Mouse (Mus musculus) hindbrain, postnatal 0 days (tissue): Measurements from ENCODE around the gene Krt32. TPM values are rescaled to one million over a fixed set of nuclear protein-coding genes. Genes with fewer than 3 reads are reported as not detected.

Experiments
- ATAC-seq: fragments of 200-750 bp; cut with Nextera tagmentation; 2 replicates; pipeline ENCODE4 v1.8.0; 2017; ENCODE audit warnings: mild to moderate bottlenecking, moderate TSS enrichment, moderate library complexity
- DNase-seq: peaks from one replicate; pipeline ENCODE4 v3.0.0-alpha.2; 2015; ENCODE audit warnings: low spot score
- H3K27ac ChIP-seq: fragments of 300-500 bp; sonication (generic); 2 replicates; pipeline ENCODE4 v1.5.1; 2014; ENCODE audit warnings: mild to moderate bottlenecking
- H3K27me3 ChIP-seq: fragments of 300-500 bp; sonication (generic); 2 replicates; pipeline ENCODE4 v1.6.1; 2014; ENCODE audit warnings: low read length, mixed read lengths; ENCODE audit not compliant: insufficient read depth
- H3K36me3 ChIP-seq: fragments of 300-500 bp; sonication (generic); 2 replicates; pipeline ENCODE4 v1.6.1; 2014; ENCODE audit warnings: low read length, mixed read lengths; ENCODE audit not compliant: insufficient read depth
- H3K4me1 ChIP-seq: fragments of 300-500 bp; sonication (generic); 2 replicates; pipeline ENCODE4 v1.6.1; 2014; ENCODE audit warnings: antibody characterized with exemption, low read length, mixed read lengths; ENCODE audit not compliant: insufficient read depth
- H3K4me2 ChIP-seq: fragments of 300-500 bp; sonication (generic); 2 replicates; pipeline ENCODE4 v1.6.1; 2014; ENCODE audit warnings: low read depth, mild to moderate bottlenecking, low read length, moderate library complexity, mixed read lengths
- H3K4me3 ChIP-seq: fragments of 300-500 bp; sonication (generic); 2 replicates; pipeline ENCODE4 v1.5.1; 2014; ENCODE audit warnings: low read length
- H3K9ac ChIP-seq: fragments of 300-500 bp; sonication (generic); replicated peaks from 2 replicates; pipeline ENCODE4 v1.6.1; 2014; ENCODE audit warnings: mild to moderate bottlenecking, low read length, moderate library complexity, mixed read lengths
- H3K9me3 ChIP-seq: fragments of 300-500 bp; sonication (generic); 2 replicates; pipeline ENCODE4 v1.6.1; 2016; ENCODE audit warnings: low read length, mixed read lengths
- CTCF ChIP-seq: IDR thresholded peaks from 2 replicates; pipeline ENCODE4 v1.5.1; 2016; ENCODE audit warnings: antibody characterized with exemption, control low read depth, low read depth
- WGBS: fragments of 180-500 bp; shearing (Covaris S2); extraction: QIAGEN DNeasy Blood & Tissue Kit; methylation state at CpG from one replicate; pipeline ENCODE4 v1.1.7; 2014; 5-methylcytosine and 5-hydroxymethylcytosine counted together
- polyA plus RNA-seq: library from polyadenylated mRNA; unstranded; fragments of >200 nt; fragmentation: Nextera tagmentation; extraction: Ambion mirVana; gene quantifications from 2 replicates; pipeline ENCODE4 v1.2.1, GENCODE M21; 2015
- total RNA-seq: library from RNA; depleted of rRNA; stranded (reverse); fragments of >200 nt; gene quantifications from 2 replicates; pipeline ENCODE4 v1.2.3, GENCODE M21; 2014; rRNA removed

The Krt32 gene
- total and polyA plus RNA-seq, 2 experiments from 2014 or later, result not detected

- no peak within 1 kb of the TSS for H3K4me3 ChIP-seq
- no peak within 1 kb of the TSS for H3K4me2 ChIP-seq
- WGBS, result 86% methylated on average over 3 of the region's 3 CpGs
- no peak within 1 kb of the TSS for H3K27ac ChIP-seq
- H3K4me1 ChIP-seq, result no peaks in the 10 kb centered on the region
- ATAC-seq (no peak), DNase-seq (no peak)
- no peak within 1 kb of the TSS for H3K9ac ChIP-seq
- H3K36me3 ChIP-seq, result no peaks in the 10 kb centered on the region
- H3K9me3 ChIP-seq, result no peaks in the 10 kb centered on the region
- TF ChIP-seq CTCF, result no peak
- H3K27me3 ChIP-seq, result no peaks in the 10 kb centered on the region
These were observed 37.6 kb downstream of the Krt32 start, which contains the start of gene Krt31 for GRCm38 (mm10) chr11:100050451-100050850. Gene Krt31 (minus strand): TSS chr11:100050551.

- Histone ChIP-seq H3K4me1 (no peaks in the 10 kb centered on the region), H3K36me3 (no peaks in the 10 kb centered on the region), H3K27me3 (no peaks in the 10 kb centered on the region), H3K4me3 (no peak overlapping the region), H3K4me2 (no peak overlapping the region), H3K9me3 (no peaks in the 10 kb centered on the region), H3K27ac (no peak overlapping the region), H3K9ac (no peak overlapping the region)
- TF ChIP-seq CTCF, result no peak
- ATAC-seq, result no peak
- WGBS, result 97% methylated on average over 2 of the region's 2 CpGs
- DNase-seq, result no peak
These were observed 40.8 kb downstream of the Krt32 start for GRCm38 (mm10) chr11:100047193-100047592.

- Histone ChIP-seq H3K27me3 (no peaks in the 10 kb centered on the region), H3K4me3 (no peak overlapping the region), H3K9me3 (no peaks in the 10 kb centered on the region), H3K4me1 (no peaks in the 10 kb centered on the region), H3K27ac (no peak overlapping the region), H3K4me2 (no peak overlapping the region), H3K36me3 (no peaks in the 10 kb centered on the region), H3K9ac (no peak overlapping the region)
- DNase-seq (no peak), ATAC-seq (no peak)
- no peak for TF ChIP-seq CTCF
- 80% methylated on average over 6 of the region's 6 CpGs for WGBS
These were observed 41.6 kb downstream of the Krt32 start for GRCm38 (mm10) chr11:100046303-100046866.

GRCm38 (mm10) chr11:100041454-100041853 is 46.6 kb downstream of the Krt32 start, which contains the start of gene Krt34:
Gene Krt34 (minus strand): TSS chr11:100041554.
- 87% methylated on average over 6 of the region's 6 CpGs for WGBS
- Histone ChIP-seq H3K27me3 (no peaks in the 10 kb centered on the region), H3K9me3 (no peaks in the 10 kb centered on the region), H3K4me2 (no peak within 1 kb of the TSS), H3K4me1 (no peaks in the 10 kb centered on the region), H3K9ac (no peak within 1 kb of the TSS), H3K36me3 (no peaks in the 10 kb centered on the region), H3K27ac (no peak within 1 kb of the TSS), H3K4me3 (no peak within 1 kb of the TSS)
- TF ChIP-seq CTCF, result no peak
- no peak for DNase-seq
- no peak for ATAC-seq

Other genes starting within 250 kb of the Krt32 start
- not detected in 2 replicates for gene Krtap4-16, start 236.6 kb downstream of the Krt32 start, total RNA-seq
- gene Krtap4-16, start 236.6 kb downstream of the Krt32 start, polyA plus RNA-seq, result not detected in 2 replicates
- gene Gm11568, start 230.3 kb downstream of the Krt32 start, total RNA-seq, result not detected in 2 replicates
- gene Gm11568, start 230.3 kb downstream of the Krt32 start, polyA plus RNA-seq, result not detected in 2 replicates
- not detected in 2 replicates for gene Gm11559, start 223.8 kb downstream of the Krt32 start, total RNA-seq
- gene Gm11559, start 223.8 kb downstream of the Krt32 start, polyA plus RNA-seq, result not detected in 2 replicates
- gene Krtap9-1, start 214.8 kb downstream of the Krt32 start, total RNA-seq, result not detected in 2 replicates
- not detected in 2 replicates for gene Krtap9-1, start 214.8 kb downstream of the Krt32 start, polyA plus RNA-seq
- gene Gm11567, start 209.0 kb downstream of the Krt32 start, total RNA-seq, result not detected in 2 replicates
- not detected in 2 replicates for gene Gm11567, start 209.0 kb downstream of the Krt32 start, polyA plus RNA-seq
- not detected in 2 replicates for gene Krtap31-1, start 180.3 kb downstream of the Krt32 start, total RNA-seq
- not detected in 2 replicates for gene Krtap31-1, start 180.3 kb downstream of the Krt32 start, polyA plus RNA-seq
- not detected in 2 replicates for gene Gm11565, start 173.5 kb downstream of the Krt32 start, total RNA-seq
- not detected in 2 replicates for gene Gm11565, start 173.5 kb downstream of the Krt32 start, polyA plus RNA-seq
- not detected in 2 replicates for gene Krtap31-2, start 151.9 kb downstream of the Krt32 start, total RNA-seq
- gene Krtap31-2, start 151.9 kb downstream of the Krt32 start, polyA plus RNA-seq, result not detected in 2 replicates
- gene Krtap9-5, start 139.8 kb downstream of the Krt32 start, total RNA-seq, result not detected in 2 replicates
- not detected in 2 replicates for gene Krtap9-5, start 139.8 kb downstream of the Krt32 start, polyA plus RNA-seq
- gene Krtap29-1, start 109.2 kb downstream of the Krt32 start, total RNA-seq, result not detected in 2 replicates
- gene Krtap29-1, start 109.2 kb downstream of the Krt32 start, polyA plus RNA-seq, result not detected in 2 replicates
- gene Krtap16-1, start 101.6 kb downstream of the Krt32 start, total RNA-seq, result not detected in 2 replicates
- gene Krtap16-1, start 101.6 kb downstream of the Krt32 start, polyA plus RNA-seq, result 0.09 TPM in 1 of 2 replicates, not detected in the other
- gene Krtap17-1, start 94.2 kb downstream of the Krt32 start, total RNA-seq, result 2.6 and 3.0 TPM in 2 replicates
- gene Krtap17-1, start 94.2 kb downstream of the Krt32 start, polyA plus RNA-seq, result 1.6 and 1.8 TPM in 2 replicates
- gene Krt33a, start 72.0 kb downstream of the Krt32 start, total RNA-seq, result not detected in 2 replicates
- not detected in 2 replicates for gene Krt33a, start 72.0 kb downstream of the Krt32 start, polyA plus RNA-seq
- gene Krt33b, start 58.4 kb downstream of the Krt32 start, total RNA-seq, result not detected in 2 replicates
- gene Krt33b, start 58.4 kb downstream of the Krt32 start, polyA plus RNA-seq, result 0.11 and 0.29 TPM in 2 replicates
- not detected in 2 replicates for gene Krt34, start 46.7 kb downstream of the Krt32 start, total RNA-seq
- gene Krt34, start 46.7 kb downstream of the Krt32 start, polyA plus RNA-seq, result 0.11 TPM in 1 of 2 replicates, not detected in the other
- not detected in 2 replicates for gene Krt31, start 37.7 kb downstream of the Krt32 start, total RNA-seq
- gene Krt31, start 37.7 kb downstream of the Krt32 start, polyA plus RNA-seq, result not detected in 2 replicates
- gene Krt35, start 8.0 kb upstream of the Krt32 start, total RNA-seq, result 0.78 TPM in 1 of 2 replicates, not detected in the other
- gene Krt35, start 8.0 kb upstream of the Krt32 start, polyA plus RNA-seq, result 0.16 TPM in 2 replicates
- not detected in 2 replicates for gene Krt36, start 17.4 kb upstream of the Krt32 start, total RNA-seq
- 0.14 TPM in 1 of 2 replicates, not detected in the other for gene Krt36, start 17.4 kb upstream of the Krt32 start, polyA plus RNA-seq
- gene Krt13, start 33.3 kb upstream of the Krt32 start, total RNA-seq, result not detected in 2 replicates
- 0.13 TPM in 1 of 2 replicates, not detected in the other for gene Krt13, start 33.3 kb upstream of the Krt32 start, polyA plus RNA-seq
- 0.25 and 0.68 TPM in 2 replicates for gene Krt15, start 47.7 kb upstream of the Krt32 start, total RNA-seq
- 0.21 and 0.24 TPM in 2 replicates for gene Krt15, start 47.7 kb upstream of the Krt32 start, polyA plus RNA-seq
- 0.65 and 2.7 TPM in 2 replicates for gene Krt19, start 60.4 kb upstream of the Krt32 start, total RNA-seq
- 3.8 and 4.9 TPM in 2 replicates for gene Krt19, start 60.4 kb upstream of the Krt32 start, polyA plus RNA-seq
- gene Krt9, start 105.0 kb upstream of the Krt32 start, total RNA-seq, result 0.05 TPM in 1 of 2 replicates, not detected in the other
- 0.06 and 0.18 TPM in 2 replicates for gene Krt9, start 105.0 kb upstream of the Krt32 start, polyA plus RNA-seq
- 0.86 TPM in 1 of 2 replicates, not detected in the other for gene Krt14, start 119.3 kb upstream of the Krt32 start, total RNA-seq
- gene Krt14, start 119.3 kb upstream of the Krt32 start, polyA plus RNA-seq, result 0.55 and 0.79 TPM in 2 replicates
- not detected in 2 replicates for gene Krt16, start 160.7 kb upstream of the Krt32 start, total RNA-seq
- gene Krt16, start 160.7 kb upstream of the Krt32 start, polyA plus RNA-seq, result not detected in 2 replicates
- 0.40 and 1.0 TPM in 2 replicates for gene Krt17, start 172.8 kb upstream of the Krt32 start, total RNA-seq
- gene Krt17, start 172.8 kb upstream of the Krt32 start, polyA plus RNA-seq, result 1.1 and 1.2 TPM in 2 replicates
- gene Krt42, start 181.6 kb upstream of the Krt32 start, total RNA-seq, result not detected in 2 replicates
- gene Krt42, start 181.6 kb upstream of the Krt32 start, polyA plus RNA-seq, result 0.23 TPM in 1 of 2 replicates, not detected in the other
- gene Eif1, start 231.7 kb upstream of the Krt32 start, total RNA-seq, result 74.1 and 76.5 TPM in 2 replicates
- 1,309 and 1,318 TPM in 2 replicates for gene Eif1, start 231.7 kb upstream of the Krt32 start, polyA plus RNA-seq
- not detected in 2 replicates for gene Gast, start 246.2 kb upstream of the Krt32 start, total RNA-seq
- 0.45 and 0.73 TPM in 2 replicates for gene Gast, start 246.2 kb upstream of the Krt32 start, polyA plus RNA-seq